Mouse (Mus musculus) R1 (cell line): ENCODE results near the gene Gprin2.

Source experiments
- DNase-seq: peaks from one replicate; pipeline ENCODE4 v3.0.0-alpha.2; 2018; ENCODE audit warnings: low read depth, low spot score

The Gprin2 gene

DNA sequence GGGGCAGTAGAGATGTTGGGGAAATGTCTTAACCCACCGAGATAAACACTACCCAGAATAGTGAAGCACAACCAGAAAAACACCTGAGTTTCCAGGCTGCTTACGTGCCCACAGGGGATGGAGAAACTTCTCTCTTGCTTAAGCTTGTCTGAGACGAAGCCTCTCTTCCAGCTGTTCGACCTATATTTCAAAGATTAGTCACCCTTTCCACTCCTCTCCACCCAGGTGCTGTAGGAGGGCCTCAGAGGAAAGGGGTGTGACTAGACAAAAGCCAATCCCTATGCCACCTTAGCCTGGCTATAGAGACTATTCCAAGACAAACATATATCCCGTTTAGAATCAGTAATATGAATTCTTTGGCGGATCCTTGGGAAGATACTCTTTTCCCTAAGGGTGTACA lies 6.5 kb upstream of the Gprin2 start:
- DNase-seq = no peak

DNA sequence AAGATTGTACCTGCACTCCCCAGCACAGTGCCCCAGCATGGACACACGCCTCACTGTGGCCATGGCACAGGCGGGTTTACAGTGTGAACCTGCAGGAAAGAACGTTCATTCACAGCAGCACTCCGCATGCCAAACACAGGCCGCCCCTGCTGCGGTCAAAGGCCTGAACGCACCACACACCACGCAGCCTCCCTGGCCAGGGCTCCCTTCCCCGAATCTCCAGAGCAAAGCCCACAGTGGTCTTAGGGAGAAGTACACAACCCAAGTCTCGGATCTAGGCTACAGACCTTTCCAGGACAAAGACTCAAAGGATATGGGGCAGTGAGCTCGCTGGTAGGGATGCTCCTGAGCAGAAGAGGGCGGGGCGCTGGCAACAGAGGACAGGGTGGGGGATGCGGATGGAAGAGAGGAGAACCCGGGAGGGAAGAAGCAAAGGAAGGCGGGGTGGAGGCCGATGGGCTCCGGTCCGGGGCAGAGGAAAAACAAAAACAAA lies 669 bp downstream of the Gprin2 start:
- DNase-seq = peak; percentile 62

DNA sequence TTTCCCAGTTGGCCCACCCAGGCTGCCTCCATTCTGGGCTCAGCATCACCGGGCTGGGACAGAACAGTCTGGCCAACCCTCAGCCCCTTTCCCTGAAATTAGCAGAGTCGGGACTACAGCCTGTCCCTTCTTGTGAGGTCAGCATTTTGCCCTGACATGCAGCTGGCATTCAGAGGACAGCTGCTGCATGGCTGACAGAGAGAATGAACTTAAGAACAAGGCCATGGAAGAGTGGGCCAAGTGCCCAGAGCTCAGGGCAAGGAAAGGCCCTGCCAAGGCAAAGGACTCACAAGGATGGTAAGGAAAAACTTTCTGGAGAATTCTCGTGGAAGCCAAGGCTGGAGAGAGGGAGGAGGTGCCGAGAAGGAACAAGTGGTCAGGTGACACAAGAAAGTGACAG lies 4.7 kb downstream of the Gprin2 start:
- no peak for DNase-seq

DNA sequence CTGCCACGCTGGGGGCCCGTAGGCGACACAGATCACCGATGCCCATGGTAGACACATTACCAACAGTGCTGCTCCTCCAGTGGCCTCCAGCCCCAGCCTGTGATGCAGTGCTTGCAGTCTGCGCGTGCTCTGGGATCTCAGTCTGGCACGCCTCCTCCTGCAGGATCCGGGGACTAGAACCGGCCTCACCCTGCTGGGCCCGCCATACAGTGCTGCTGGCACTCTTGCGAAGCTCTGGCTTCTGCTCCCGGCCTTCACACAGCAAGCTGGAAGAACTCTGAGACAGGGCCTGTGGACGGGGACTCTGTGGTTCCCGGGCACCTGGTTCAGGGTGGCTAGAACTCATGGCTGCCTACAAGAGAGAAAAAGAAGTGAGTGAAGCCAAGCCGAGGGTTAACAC lies 6.0 kb downstream of the Gprin2 start:
- peak; percentile 19 for DNase-seq

GRCm38 (mm10) chr14:34193879-34194278 lies 7.6 kb downstream of the Gprin2 start:
- DNase-seq = no peak

- DNase-seq = peak; percentile 53
Measured at GRCm38 (mm10) chr14:34190361-34190760, 11.1 kb downstream of the Gprin2 start.

DNA sequence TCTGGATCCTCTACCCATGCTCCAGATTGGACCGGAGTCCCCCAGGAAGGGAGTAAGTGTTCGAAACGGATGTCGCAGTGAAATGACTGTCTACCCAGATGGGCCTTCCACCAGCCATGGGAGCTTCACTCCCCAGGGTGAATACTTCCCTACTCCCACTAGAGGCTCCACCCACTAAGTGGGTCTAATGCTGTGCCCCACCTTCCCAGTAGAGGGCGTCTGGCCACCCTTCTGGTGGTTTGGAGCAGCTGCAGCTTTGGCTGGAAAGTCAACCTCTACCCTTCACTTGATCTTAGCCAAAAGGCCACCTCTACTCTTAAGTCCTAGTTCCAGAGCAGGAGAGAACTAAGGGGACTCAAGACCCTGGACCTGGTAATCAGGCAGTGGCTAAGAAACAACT lies 12.8 kb downstream of the Gprin2 start:
- DNase-seq = peak; percentile 92

GRCm38 (mm10) chr14:34183101-34183500 lies 18.4 kb downstream of the Gprin2 start:
- DNase-seq = no peak

DNA sequence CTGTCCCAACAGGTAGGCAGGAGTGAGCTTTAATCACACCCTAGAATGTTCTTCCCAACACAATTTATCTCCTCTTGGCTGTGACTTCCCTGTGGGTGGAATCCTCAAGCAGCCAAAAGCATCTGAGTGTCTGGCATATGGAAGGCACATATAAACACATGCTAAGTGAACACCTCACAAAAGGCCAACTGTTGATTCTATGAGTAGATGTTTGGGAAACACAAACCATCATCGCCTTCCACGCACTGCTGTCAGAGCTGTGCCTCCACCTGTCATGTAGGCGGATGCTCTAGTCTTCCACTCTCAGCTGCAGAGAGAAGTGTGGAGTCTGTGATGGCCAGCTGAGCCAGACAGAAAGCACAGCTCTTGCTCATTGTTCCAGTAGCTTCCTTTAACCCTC lies 22.1 kb downstream of the Gprin2 start:
- DNase-seq = no peak

DNA sequence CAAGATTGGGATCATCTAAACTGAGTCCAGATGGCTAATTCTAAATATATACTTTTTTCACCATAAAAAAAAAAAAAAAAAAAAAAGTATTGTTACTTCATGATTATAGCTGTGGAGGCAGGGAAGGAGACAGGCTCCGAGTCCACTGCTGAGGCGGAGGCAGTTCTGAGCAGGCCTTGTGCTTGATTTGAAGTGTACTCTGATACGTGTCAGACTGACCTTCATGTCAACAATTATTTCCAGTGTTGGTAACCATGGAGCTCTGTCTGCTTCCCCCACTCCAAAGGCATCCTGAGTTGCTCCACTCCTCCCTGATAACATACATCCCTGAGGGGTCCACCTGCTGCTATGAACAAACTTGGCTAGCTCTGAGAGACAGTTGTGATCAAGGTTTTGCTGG lies 30.3 kb downstream of the Gprin2 start:
- no peak for DNase-seq

DNA sequence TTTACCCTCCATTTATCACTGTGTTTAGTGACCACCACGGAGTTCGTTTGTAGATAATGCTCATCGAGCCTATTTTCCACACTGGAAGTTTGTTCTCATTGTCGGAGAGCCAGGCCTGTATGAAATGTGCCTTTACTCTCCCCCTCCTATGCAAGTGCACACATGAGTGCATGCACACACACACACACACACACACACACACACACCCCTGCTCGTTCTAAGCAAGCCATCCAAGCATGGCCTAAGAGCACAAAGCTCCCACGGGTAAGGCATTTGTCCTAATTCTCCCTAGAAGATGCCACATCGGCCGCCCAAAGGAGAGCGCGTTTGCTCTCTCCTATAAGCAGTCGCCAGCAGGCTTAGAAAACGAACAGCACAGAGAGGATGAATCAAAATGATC lies 45.7 kb downstream of the Gprin2 start:
- no peak for DNase-seq

DNA sequence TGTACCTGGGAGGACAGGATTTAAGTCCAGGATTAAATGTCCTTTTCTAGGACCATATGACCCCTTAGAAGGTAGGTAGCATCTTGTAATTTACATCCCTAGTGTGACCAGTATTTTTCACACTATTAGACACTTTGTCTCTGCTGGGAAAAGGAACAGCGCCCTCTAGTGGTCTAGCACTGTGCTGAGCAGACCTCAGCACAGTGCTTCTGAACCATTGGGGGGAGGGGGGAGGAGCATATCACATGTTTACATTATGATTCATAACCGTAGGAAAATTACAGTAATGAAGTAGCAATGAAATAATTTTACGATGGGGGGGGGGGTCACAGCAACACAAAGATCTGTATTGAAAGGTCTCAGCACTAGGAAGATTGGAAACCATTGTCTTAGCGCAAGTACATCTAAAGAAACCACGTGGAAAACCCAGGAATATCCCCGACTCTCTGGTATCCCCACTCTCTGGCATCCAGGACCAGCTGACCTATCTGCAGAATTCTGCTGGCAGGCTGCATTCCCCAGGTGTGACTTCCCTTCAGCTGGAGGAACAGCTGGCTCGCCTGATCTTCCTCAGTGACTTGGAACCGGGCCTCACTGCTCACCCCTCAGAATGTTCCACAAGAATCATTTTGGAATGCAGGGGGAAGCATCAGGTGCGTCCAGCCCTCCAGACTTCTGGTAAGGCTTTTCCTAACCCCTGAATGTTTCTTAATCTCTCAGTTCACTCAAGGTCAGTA lies 46.7 kb downstream of the Gprin2 start:
- peak; percentile 72 for DNase-seq

GRCm38 (mm10) chr14:34152342-34152741 lies 49.1 kb downstream of the Gprin2 start, which contains the start of gene Npy4r:
Gene Npy4r (minus strand): TSS chr14:34152489.
- peak; percentile 80 for DNase-seq

DNA sequence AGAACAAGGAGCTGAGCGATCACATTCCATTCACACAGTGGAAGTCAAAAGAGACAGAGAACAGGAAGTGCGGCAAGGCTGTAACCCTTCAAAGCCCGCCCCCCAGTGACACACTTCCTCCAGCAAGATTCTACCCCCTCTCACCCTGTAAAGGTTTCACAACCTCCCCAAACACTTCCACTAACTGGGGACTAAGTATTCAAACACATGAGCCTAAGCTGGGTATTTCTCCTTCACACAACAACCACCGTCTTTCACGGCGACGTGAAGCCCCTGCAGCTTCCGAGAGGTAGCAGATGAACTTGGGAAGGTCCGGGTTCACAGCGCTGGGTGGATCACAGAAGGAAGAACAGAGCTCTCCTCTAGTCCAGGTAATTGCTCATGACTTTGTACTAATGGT lies 58.5 kb downstream of the Gprin2 start:
- peak; percentile 19 for DNase-seq

DNA sequence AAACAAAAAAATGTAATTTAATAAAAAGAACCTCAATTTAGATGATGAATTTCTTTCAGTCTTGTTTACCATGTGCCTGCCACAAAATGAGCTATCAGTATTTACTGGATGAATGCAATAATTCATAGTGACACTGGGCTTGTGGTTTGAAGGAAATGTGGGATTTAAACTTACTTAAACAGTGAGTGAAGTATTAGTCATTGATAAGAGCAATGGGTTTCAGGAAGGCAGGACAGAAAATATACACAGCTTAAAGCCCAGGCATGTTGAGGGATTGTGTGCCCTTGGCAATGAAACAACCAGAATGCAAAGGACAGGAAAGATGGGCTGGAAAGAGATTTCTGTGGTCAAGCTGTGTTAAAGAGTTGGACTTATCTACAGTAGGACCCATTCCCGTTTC lies 59.1 kb downstream of the Gprin2 start:
- no peak for DNase-seq

- no peak for DNase-seq
Measured at GRCm38 (mm10) chr14:34139671-34140664, 61.5 kb downstream of the Gprin2 start.
